Mouse (Mus musculus): Measurements from ENCODE around the gene Ppp1r12b. TPM values are rescaled to one million over a fixed set of nuclear protein-coding genes. Genes with fewer than 3 reads are reported as not detected.

The Ppp1r12b gene
- polyA plus RNA-seq, 2 experiments, result 9.2 to 11.4 TPM

- ATAC-seq (ENCODE audit: low FRiP score, low read depth) (peak; percentile 28; the same call in 1 of the 2 replicates), DNase-seq (ENCODE audit: low spot score) (no peak)
- 0 out of 2 replicates have a peak, but pooled peaks cover 3% of the 10 kb centered on the region for H3K4me1 ChIP-seq (ENCODE audit: control insufficient read depth, insufficient read depth, low read length)
- no peak overlapping the region for H3K27ac ChIP-seq (replicated peaks; ENCODE audit: low read depth, low read length)
- H3K4me2 ChIP-seq (replicated peaks; ENCODE audit: low read depth, low read length, severe bottlenecking), result peak overlapping the region; percentile 60
- TF ChIP-seq POLR2A (IDR thresholded peaks at IDR 0.05; ENCODE audit: borderline replicate concordance, extremely low read depth, insufficient read depth, insufficient read length), result no peak
- no peaks in the 10 kb centered on the region for H3K9me3 ChIP-seq (ENCODE audit: control insufficient read depth, low read length)
- H3K27me3 ChIP-seq (ENCODE audit: control insufficient read depth, insufficient read depth, low read length), result no peaks in the 10 kb centered on the region
- H3K36me3 ChIP-seq (ENCODE audit: control insufficient read depth, insufficient read depth, low read length), result peaks cover 1% of the 10 kb centered on the region; the same call in 1 of the 2 replicates
- H3K9ac ChIP-seq (ENCODE audit: low read depth, low read length, severe bottlenecking), result peak overlapping the region; percentile 49
- peak overlapping the region; percentile 58 for H3K4me3 ChIP-seq (replicated peaks; ENCODE audit: low read length)
- 3% methylated on average over 11 of the region's 11 CpGs for WGBS
These were observed 7.1 kb upstream of the Ppp1r12b start for GRCm38 (mm10) chr1:134962821-134963220.

- ATAC-seq (ENCODE audit: low FRiP score, low read depth) (peak; percentile 100), DNase-seq (ENCODE audit: low spot score) (peak; percentile 96)
- WGBS, result 3% methylated on average over 50 of the region's 50 CpGs
- H3K27me3 ChIP-seq (ENCODE audit: control insufficient read depth, insufficient read depth, low read length), result no peaks in the 10 kb centered on the region
- H3K4me3 ChIP-seq (replicated peaks; ENCODE audit: low read length), result peak within 1 kb of the TSS; percentile 58
- H3K4me1 ChIP-seq (ENCODE audit: control insufficient read depth, insufficient read depth, low read length), result 0 out of 2 replicates have a peak, but pooled peaks cover 3% of the 10 kb centered on the region
- peak within 1 kb of the TSS; percentile 60 for H3K4me2 ChIP-seq (replicated peaks; ENCODE audit: low read depth, low read length, severe bottlenecking)
- no peaks in the 10 kb centered on the region for H3K9me3 ChIP-seq (ENCODE audit: control insufficient read depth, low read length)
- H3K9ac ChIP-seq (ENCODE audit: low read depth, low read length, severe bottlenecking), result peak within 1 kb of the TSS; percentile 49
- no peak within 1 kb of the TSS for H3K27ac ChIP-seq (replicated peaks; ENCODE audit: low read depth, low read length)
- TF ChIP-seq POLR2A (IDR thresholded peaks at IDR 0.05; ENCODE audit: borderline replicate concordance, extremely low read depth, insufficient read depth, insufficient read length), result peak; percentile 81; the same call in 1 of the 2 replicates
- H3K36me3 ChIP-seq (ENCODE audit: control insufficient read depth, insufficient read depth, low read length), result no peaks in the 10 kb centered on the region
These were observed 6.5 kb upstream of the Ppp1r12b start, which contains the start of gene Ube2t for GRCm38 (mm10) chr1:134962053-134962803. Ube2t (plus strand) TSS chr1:134962565.

- Histone ChIP-seq H3K4me3 (replicated peaks; ENCODE audit: low read length) (no peak overlapping the region), H3K4me2 (replicated peaks; ENCODE audit: low read depth, low read length, severe bottlenecking) (no peak overlapping the region), H3K27ac (replicated peaks; ENCODE audit: low read depth, low read length) (no peak overlapping the region), H3K4me1 (ENCODE audit: control insufficient read depth, insufficient read depth, low read length) (0 out of 2 replicates have a peak, but pooled peaks cover 3% of the 10 kb centered on the region), H3K9ac (ENCODE audit: low read depth, low read length, severe bottlenecking) (no peak overlapping the region), H3K27me3 (ENCODE audit: control insufficient read depth, insufficient read depth, low read length) (no peaks in the 10 kb centered on the region), H3K9me3 (ENCODE audit: control insufficient read depth, low read length) (no peaks in the 10 kb centered on the region), H3K36me3 (ENCODE audit: control insufficient read depth, insufficient read depth, low read length) (no peaks in the 10 kb centered on the region)
- WGBS, result 65% methylated on average over 7 of the region's 7 CpGs
- no peak for ATAC-seq (ENCODE audit: low FRiP score, low read depth)
- no peak for DNase-seq (ENCODE audit: low spot score)
- no peak for TF ChIP-seq POLR2A (IDR thresholded peaks at IDR 0.05; ENCODE audit: borderline replicate concordance, extremely low read depth, insufficient read depth, insufficient read length)
These were observed 4.9 kb upstream of the Ppp1r12b start for GRCm38 (mm10) chr1:134960634-134961033.

GRCm38 (mm10) chr1:134955050-134955636 lies 599 bp downstream of the Ppp1r12b start:
- peak overlapping the region; percentile 75 for H3K4me2 ChIP-seq (replicated peaks; ENCODE audit: low read depth, low read length, severe bottlenecking)
- H3K9ac ChIP-seq (ENCODE audit: low read depth, low read length, severe bottlenecking), result peak overlapping the region; percentile 80
- peaks cover 4% of the 10 kb centered on the region; the same call in 1 of the 2 replicates for H3K4me1 ChIP-seq (ENCODE audit: control insufficient read depth, insufficient read depth, low read length)
- DNase-seq (ENCODE audit: low spot score) (no peak), ATAC-seq (ENCODE audit: low FRiP score, low read depth) (peak; percentile 8; the same call in 1 of the 2 replicates)
- H3K27ac ChIP-seq (replicated peaks; ENCODE audit: low read depth, low read length), result peak overlapping the region; percentile 85
- no peaks in the 10 kb centered on the region for H3K27me3 ChIP-seq (ENCODE audit: control insufficient read depth, insufficient read depth, low read length)
- H3K4me3 ChIP-seq (replicated peaks; ENCODE audit: low read length), result peak overlapping the region; percentile 73
- H3K36me3 ChIP-seq (ENCODE audit: control insufficient read depth, insufficient read depth, low read length), result no peaks in the 10 kb centered on the region
- TF ChIP-seq POLR2A (IDR thresholded peaks at IDR 0.05; ENCODE audit: borderline replicate concordance, extremely low read depth, insufficient read depth, insufficient read length), result no peak
- H3K9me3 ChIP-seq (ENCODE audit: control insufficient read depth, low read length), result no peaks in the 10 kb centered on the region
- WGBS, result 5% methylated on average over 15 of the region's 16 CpGs

GRCm38 (mm10) chr1:134949946-134950345 lies 5.8 kb downstream of the Ppp1r12b start:
- no peak for DNase-seq (ENCODE audit: low spot score)
- H3K36me3 ChIP-seq (ENCODE audit: control insufficient read depth, insufficient read depth, low read length), result no peaks in the 10 kb centered on the region
- H3K27me3 ChIP-seq (ENCODE audit: control insufficient read depth, insufficient read depth, low read length), result no peaks in the 10 kb centered on the region
- peaks cover 1% of the 10 kb centered on the region; the same call in 1 of the 2 replicates for H3K4me1 ChIP-seq (ENCODE audit: control insufficient read depth, insufficient read depth, low read length)
- no peak overlapping the region for H3K27ac ChIP-seq (replicated peaks; ENCODE audit: low read depth, low read length)
- H3K4me3 ChIP-seq (replicated peaks; ENCODE audit: low read length), result no peak overlapping the region
- no peak overlapping the region for H3K9ac ChIP-seq (ENCODE audit: low read depth, low read length, severe bottlenecking)
- TF ChIP-seq POLR2A (IDR thresholded peaks at IDR 0.05; ENCODE audit: borderline replicate concordance, extremely low read depth, insufficient read depth, insufficient read length), result no peak
- 87% methylated on average over 3 of the region's 3 CpGs for WGBS
- H3K9me3 ChIP-seq (ENCODE audit: control insufficient read depth, low read length), result no peaks in the 10 kb centered on the region
- no peak for ATAC-seq (ENCODE audit: low FRiP score, low read depth)
- H3K4me2 ChIP-seq (replicated peaks; ENCODE audit: low read depth, low read length, severe bottlenecking), result no peak overlapping the region
